Mouse (Mus musculus) myocyte (in vitro differentiated cells): Measurements from ENCODE around the gene Tiam1.

Experiments
- MAX ChIP-seq: IDR thresholded peaks from one replicate; pipeline ENCODE4 v1.6.1; 2011; ENCODE audit warnings: low read depth, mild to moderate bottlenecking, control low read depth
- MYOD1 ChIP-seq, 3 experiments: IDR thresholded peaks; one replicate each; pipeline ENCODE4 v1.6.1; 2011; ENCODE audit warnings: control low read depth in 2 of 3, low read depth in 2 of 3, mild to moderate bottlenecking in 2 of 3, moderate library complexity in 1 of 3; ENCODE audit not compliant: insufficient read length in 2 of 3, control insufficient read depth in 1 of 3
- POLR2A ChIP-seq: IDR thresholded peaks from one replicate; pipeline ENCODE4 v1.6.1; 2011; ENCODE audit warnings: low read depth, mild to moderate bottlenecking, control low read depth, moderate library complexity; ENCODE audit not compliant: insufficient read length
- POLR2AphosphoS2 ChIP-seq: IDR thresholded peaks from one replicate; pipeline ENCODE4 v1.6.1; 2011; ENCODE audit warnings: low read depth, control low read depth; ENCODE audit not compliant: insufficient read length
- USF1 ChIP-seq: IDR thresholded peaks from one replicate; pipeline ENCODE4 v1.6.1; 2011; ENCODE audit warnings: low read depth, mild to moderate bottlenecking, control low read depth, moderate library complexity

DNA sequence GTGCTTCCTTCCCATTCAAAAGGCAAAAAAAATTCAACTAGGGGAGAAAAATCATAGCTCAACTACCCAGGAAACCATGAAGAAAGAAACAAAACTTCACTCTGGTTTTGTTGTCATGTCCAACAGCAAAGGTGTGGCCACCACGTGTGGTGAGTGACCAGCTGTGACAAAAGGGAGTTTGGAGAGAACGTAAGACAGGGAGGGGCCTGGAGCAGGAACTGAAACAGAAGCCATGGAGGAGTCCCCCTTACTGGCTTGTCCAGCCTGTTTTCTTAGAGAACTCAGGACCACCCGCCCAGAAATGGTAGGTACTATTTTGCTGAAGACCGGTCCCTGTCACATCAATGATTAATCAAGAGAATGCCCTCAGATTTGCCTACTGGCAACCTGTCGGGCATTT, 342.1 kb downstream of the Tiam1 start:
- no peak for TF ChIP-seq POLR2A
- no peak for TF ChIP-seq USF1
- TF ChIP-seq POLR2AphosphoS2 = no peak
- TF ChIP-seq MAX = no peak
- no peak for TF ChIP-seq MYOD1 (IDR thresholded peaks at IDR 0.05; ENCODE audit: control insufficient read depth in 1 of 3, insufficient read length in 2 of 3, low read depth in 2 of 3)
